Mouse (Mus musculus) forebrain, embryonic 16.5 days (tissue): Measurements from ENCODE around the gene Rbm20. TPM values are rescaled to one million over a fixed set of nuclear protein-coding genes. Genes with fewer than 3 reads are reported as not detected.

Experiments
- ATAC-seq: fragments of 200-750 bp; cut with Nextera tagmentation; 2 replicates; pipeline ENCODE4 v1.8.0; 2017; ENCODE audit warnings: mild to moderate bottlenecking, moderate library complexity
- H3K27ac ChIP-seq: fragments of 300-500 bp; sonication (generic); 2 replicates; pipeline ENCODE4 v1.5.1; 2014; ENCODE audit warnings: low read length, control low read depth
- H3K27me3 ChIP-seq: fragments of 300-500 bp; sonication (generic); replicated peaks from 2 replicates; pipeline ENCODE4 v1.6.1; 2014; ENCODE audit warnings: low read length; ENCODE audit not compliant: control insufficient read depth, insufficient read depth
- H3K36me3 ChIP-seq: fragments of 300-500 bp; sonication (generic); 2 replicates; pipeline ENCODE4 v1.6.1; 2014; ENCODE audit not compliant: control insufficient read depth, insufficient read depth
- H3K4me1 ChIP-seq: fragments of 300-500 bp; sonication (generic); replicated peaks from 2 replicates; pipeline ENCODE4 v1.6.1; 2014; ENCODE audit warnings: low read length; ENCODE audit not compliant: control insufficient read depth, insufficient read depth
- H3K4me2 ChIP-seq: fragments of 300-500 bp; sonication (generic); 2 replicates; pipeline ENCODE4 v1.6.1; 2014; ENCODE audit warnings: mild to moderate bottlenecking, low read length, control low read depth
- H3K4me3 ChIP-seq: fragments of 300-500 bp; sonication (generic); replicated peaks from 2 replicates; pipeline ENCODE4 v1.5.1; 2014; ENCODE audit warnings: mild to moderate bottlenecking, low read length, control low read depth
- H3K9ac ChIP-seq: fragments of 300-500 bp; sonication (generic); replicated peaks from 2 replicates; pipeline ENCODE4 v1.6.1; 2014; ENCODE audit warnings: low read depth, low read length, control low read depth
- H3K9me3 ChIP-seq: fragments of 300-500 bp; sonication (generic); 2 replicates; pipeline ENCODE4 v1.6.1; 2016; ENCODE audit warnings: low read length; ENCODE audit not compliant: control insufficient read depth
- WGBS: fragments of 180-500 bp; shearing (Covaris S2); extraction: QIAGEN DNeasy Blood & Tissue Kit; methylation state at CpG from one replicate; pipeline ENCODE4 v1.1.7; 2014; 5-methylcytosine and 5-hydroxymethylcytosine counted together
- polyA plus RNA-seq: library from polyadenylated mRNA; unstranded; fragments of >200 nt; fragmentation: Nextera tagmentation; extraction: Ambion mirVana; gene quantifications from 2 replicates; pipeline ENCODE4 v1.2.1, GENCODE M21; 2015

The Rbm20 gene
- polyA plus RNA-seq, 1 experiment from 2014 or later = 3.9 TPM

GRCm38 (mm10) chr19:53666708-53667107, 10.4 kb upstream of the Rbm20 start:
- H3K9ac ChIP-seq = no peak overlapping the region
- H3K27me3 ChIP-seq = no peaks in the 10 kb centered on the region
- no peaks in the 10 kb centered on the region for H3K36me3 ChIP-seq
- H3K27ac ChIP-seq = no peak overlapping the region
- H3K4me3 ChIP-seq = no peak overlapping the region
- H3K4me1 ChIP-seq = peaks cover 3% of the 10 kb centered on the region; the same call in 1 of the 2 replicates
- no peak overlapping the region for H3K4me2 ChIP-seq
- no peak for ATAC-seq
- H3K9me3 ChIP-seq = no peaks in the 10 kb centered on the region
- WGBS = 42% methylated on average over 8 of the region's 8 CpGs

GRCm38 (mm10) chr19:53668821-53669220, 8.3 kb upstream of the Rbm20 start:
- Histone ChIP-seq H3K27me3 (peaks cover 3% of the 10 kb centered on the region), H3K4me3 (no peak overlapping the region), H3K9me3 (no peaks in the 10 kb centered on the region), H3K4me2 (no peak overlapping the region), H3K4me1 (peaks cover 3% of the 10 kb centered on the region; the same call in 1 of the 2 replicates), H3K27ac (no peak overlapping the region), H3K36me3 (no peaks in the 10 kb centered on the region), H3K9ac (no peak overlapping the region)
- ATAC-seq = no peak
- 90% methylated on average over 7 of the region's 7 CpGs for WGBS

GRCm38 (mm10) chr19:53670625-53671141, 6.4 kb upstream of the Rbm20 start:
- H3K9me3 ChIP-seq = no peaks in the 10 kb centered on the region
- no peak overlapping the region for H3K9ac ChIP-seq
- no peaks in the 10 kb centered on the region for H3K36me3 ChIP-seq
- peaks cover 18% of the 10 kb centered on the region for H3K27me3 ChIP-seq
- H3K4me3 ChIP-seq = no peak overlapping the region
- H3K4me1 ChIP-seq = peaks cover 3% of the 10 kb centered on the region; the same call in 1 of the 2 replicates
- H3K4me2 ChIP-seq = no peak overlapping the region
- H3K27ac ChIP-seq = no peak overlapping the region
- ATAC-seq = no peak
- WGBS = 30% methylated on average over 12 of the region's 12 CpGs

- H3K4me3 ChIP-seq = no peak overlapping the region
- no peak overlapping the region for H3K9ac ChIP-seq
- H3K27ac ChIP-seq = no peak overlapping the region
- no peaks in the 10 kb centered on the region for H3K9me3 ChIP-seq
- no peak overlapping the region for H3K4me2 ChIP-seq
- no peak for ATAC-seq
- no peaks in the 10 kb centered on the region for H3K36me3 ChIP-seq
- 48% methylated on average over 3 of the region's 3 CpGs for WGBS
- peaks cover 24% of the 10 kb centered on the region for H3K27me3 ChIP-seq
- H3K4me1 ChIP-seq = peaks cover 6% of the 10 kb centered on the region
Observed at GRCm38 (mm10) chr19:53671432-53671831, 5.7 kb upstream of the Rbm20 start.

GRCm38 (mm10) chr19:53674131-53674925, 2.8 kb upstream of the Rbm20 start:
- WGBS = 38% methylated on average over 9 of the region's 9 CpGs
- no peaks in the 10 kb centered on the region for H3K9me3 ChIP-seq
- H3K36me3 ChIP-seq = no peaks in the 10 kb centered on the region
- H3K9ac ChIP-seq = no peak overlapping the region
- no peak overlapping the region for H3K27ac ChIP-seq
- H3K4me1 ChIP-seq = peaks cover 19% of the 10 kb centered on the region
- ATAC-seq = no peak
- H3K27me3 ChIP-seq = peaks cover 37% of the 10 kb centered on the region
- H3K4me3 ChIP-seq = no peak overlapping the region
- no peak overlapping the region for H3K4me2 ChIP-seq

- peaks cover 19% of the 10 kb centered on the region for H3K4me1 ChIP-seq
- H3K9me3 ChIP-seq = no peaks in the 10 kb centered on the region
- WGBS = under 1% methylated on average over 26 of the region's 26 CpGs
- H3K36me3 ChIP-seq = no peaks in the 10 kb centered on the region
- ATAC-seq = peak; percentile 41
- H3K4me2 ChIP-seq = peak overlapping the region; percentile 100
- H3K9ac ChIP-seq = no peak overlapping the region
- H3K27ac ChIP-seq = no peak overlapping the region
- peaks cover 37% of the 10 kb centered on the region for H3K27me3 ChIP-seq
- H3K4me3 ChIP-seq = peak overlapping the region; percentile 70
Observed at GRCm38 (mm10) chr19:53676228-53676627, 878 bp upstream of the Rbm20 start.

- no peaks in the 10 kb centered on the region for H3K9me3 ChIP-seq
- no peak overlapping the region for H3K4me3 ChIP-seq
- no peak overlapping the region for H3K9ac ChIP-seq
- H3K4me2 ChIP-seq = no peak overlapping the region
- H3K36me3 ChIP-seq = no peaks in the 10 kb centered on the region
- peaks cover 19% of the 10 kb centered on the region for H3K4me1 ChIP-seq
- 96% methylated on average over 9 of the region's 9 CpGs for WGBS
- no peak overlapping the region for H3K27ac ChIP-seq
- H3K27me3 ChIP-seq = peaks cover 31% of the 10 kb centered on the region
- no peak for ATAC-seq
Observed at GRCm38 (mm10) chr19:53679194-53679593, 2.1 kb downstream of the Rbm20 start.

- Histone ChIP-seq H3K27me3 (peaks cover 27% of the 10 kb centered on the region), H3K9me3 (no peaks in the 10 kb centered on the region), H3K4me3 (no peak overlapping the region), H3K36me3 (no peaks in the 10 kb centered on the region), H3K4me1 (peaks cover 19% of the 10 kb centered on the region), H3K4me2 (no peak overlapping the region), H3K27ac (no peak overlapping the region), H3K9ac (no peak overlapping the region)
- ATAC-seq = no peak
- 88% methylated on average over 7 of the region's 7 CpGs for WGBS
Observed at GRCm38 (mm10) chr19:53679981-53680380, 2.9 kb downstream of the Rbm20 start.

- no peak overlapping the region for H3K4me3 ChIP-seq
- no peaks in the 10 kb centered on the region for H3K36me3 ChIP-seq
- H3K9ac ChIP-seq = no peak overlapping the region
- H3K4me2 ChIP-seq = no peak overlapping the region
- peaks cover 7% of the 10 kb centered on the region for H3K4me1 ChIP-seq
- 39% methylated on average over 8 of the region's 8 CpGs for WGBS
- H3K9me3 ChIP-seq = no peaks in the 10 kb centered on the region
- ATAC-seq = no peak
- peaks cover 11% of the 10 kb centered on the region for H3K27me3 ChIP-seq
- no peak overlapping the region for H3K27ac ChIP-seq
Observed at GRCm38 (mm10) chr19:53682427-53682826, 5.3 kb downstream of the Rbm20 start.
